Mouse (Mus musculus) heart, postnatal 0 days (tissue): Measurements from ENCODE around the gene Magi3. TPM values are rescaled to one million over a fixed set of nuclear protein-coding genes. Genes with fewer than 3 reads are reported as not detected.
A peak's percentile ranks its signal among the peaks of the same experiment; 100 is the strongest.

Experiments used
- ATAC-seq: fragments of 200-750 bp; cut with Nextera tagmentation; 2 replicates; pipeline ENCODE4 v1.8.0; 2017; ENCODE audit warnings: low read depth, moderate number of reproducible peaks, moderate library complexity; ENCODE audit not compliant: insufficient read depth
- DNase-seq: peaks from one replicate; pipeline ENCODE4 v3.0.0-alpha.2; 2016; ENCODE audit warnings: low spot score
- H3K27ac ChIP-seq: fragments of 300-500 bp; sonication (generic); 2 replicates; pipeline ENCODE4 v1.5.1; 2014; ENCODE audit warnings: low read depth, mild to moderate bottlenecking
- H3K27me3 ChIP-seq: fragments of 300-500 bp; sonication (generic); 2 replicates; pipeline ENCODE4 v1.6.1; 2014; ENCODE audit warnings: low read length, mixed read lengths; ENCODE audit not compliant: control insufficient read depth, insufficient read depth
- H3K36me3 ChIP-seq: fragments of 300-500 bp; sonication (generic); replicated peaks from 2 replicates; pipeline ENCODE4 v1.6.1; 2014; ENCODE audit warnings: low read length, mixed read lengths; ENCODE audit not compliant: control insufficient read depth, insufficient read depth
- H3K4me1 ChIP-seq: fragments of 300-500 bp; sonication (generic); 2 replicates; pipeline ENCODE4 v1.6.1; 2014; ENCODE audit warnings: antibody characterized with exemption; ENCODE audit not compliant: control insufficient read depth, insufficient read depth
- H3K4me2 ChIP-seq: fragments of 300-500 bp; sonication (generic); 2 replicates; pipeline ENCODE4 v1.6.1; 2014; ENCODE audit warnings: low read depth, mild to moderate bottlenecking, low read length, moderate library complexity
- H3K4me3 ChIP-seq: fragments of 300-500 bp; sonication (generic); 2 replicates; pipeline ENCODE4 v1.5.1; 2014; ENCODE audit warnings: low read depth, low read length
- H3K9ac ChIP-seq: fragments of 300-500 bp; sonication (generic); replicated peaks from 2 replicates; pipeline ENCODE4 v1.6.1; 2014; ENCODE audit warnings: low read depth, low read length, mixed read lengths
- H3K9me3 ChIP-seq: fragments of 300-500 bp; sonication (generic); replicated peaks from 2 replicates; pipeline ENCODE4 v1.6.1; 2016; ENCODE audit warnings: low read length; ENCODE audit not compliant: control insufficient read depth
- CTCF ChIP-seq: IDR thresholded peaks from 2 replicates; pipeline ENCODE4 v1.5.1; 2016; ENCODE audit warnings: antibody characterized with exemption, control low read depth, low read depth
- EP300 ChIP-seq: IDR thresholded peaks from 2 replicates; pipeline ENCODE4 v1.6.1; 2016; ENCODE audit warnings: antibody characterized with exemption, low read depth
- WGBS: fragments of 180-500 bp; shearing (Covaris S2); extraction: QIAGEN DNeasy Blood & Tissue Kit; methylation state at CpG from one replicate; pipeline ENCODE4 v1.1.7; 2014; 5-methylcytosine and 5-hydroxymethylcytosine counted together
- polyA plus RNA-seq: library from polyadenylated mRNA; unstranded; fragments of >200 nt; fragmentation: Nextera tagmentation; extraction: Ambion mirVana; gene quantifications from 2 replicates; pipeline ENCODE4 v1.2.1, GENCODE M21; 2015
- total RNA-seq: library from RNA; depleted of rRNA; stranded (reverse); fragments of >200 nt; gene quantifications from 2 replicates; pipeline ENCODE4 v1.2.3, GENCODE M21; 2014; ENCODE audit warnings: low replicate concordance

The Magi3 gene
- total and polyA plus RNA-seq, 2 experiments from 2014 or later: 5.5 to 34.0 TPM

- Histone ChIP-seq H3K27me3 (no peaks in the 10 kb centered on the region), H3K36me3 (no peaks in the 10 kb centered on the region), H3K4me2 (no peak overlapping the region), H3K9ac (no peak overlapping the region), H3K27ac (0 out of 2 replicates have a peak overlapping the region, but pooled peaks have one; percentile 3), H3K4me3 (no peak overlapping the region), H3K4me1 (no peaks in the 10 kb centered on the region), H3K9me3 (no peaks in the 10 kb centered on the region)
- WGBS: 54% methylated on average over 3 of the region's 3 CpGs
- no peak for DNase-seq
- ATAC-seq: no peak
- TF ChIP-seq CTCF: no peak
- no peak for TF ChIP-seq EP300
Measured at GRCm38 (mm10) chr3:104253760-104254159, 33.6 kb upstream of the Magi3 start.

- ATAC-seq (no peak), DNase-seq (no peak)
- no peak overlapping the region for H3K4me3 ChIP-seq
- no peak overlapping the region for H3K4me2 ChIP-seq
- H3K27ac ChIP-seq: no peak overlapping the region
- TF ChIP-seq CTCF: no peak
- no peak for TF ChIP-seq EP300
- no peaks in the 10 kb centered on the region for H3K9me3 ChIP-seq
- no peaks in the 10 kb centered on the region for H3K36me3 ChIP-seq
- 55% methylated on average over 4 of the region's 4 CpGs for WGBS
- no peaks in the 10 kb centered on the region for H3K4me1 ChIP-seq
- H3K27me3 ChIP-seq: no peaks in the 10 kb centered on the region
- H3K9ac ChIP-seq: no peak overlapping the region
Measured at GRCm38 (mm10) chr3:104247850-104248249, 27.7 kb upstream of the Magi3 start.

DNA sequence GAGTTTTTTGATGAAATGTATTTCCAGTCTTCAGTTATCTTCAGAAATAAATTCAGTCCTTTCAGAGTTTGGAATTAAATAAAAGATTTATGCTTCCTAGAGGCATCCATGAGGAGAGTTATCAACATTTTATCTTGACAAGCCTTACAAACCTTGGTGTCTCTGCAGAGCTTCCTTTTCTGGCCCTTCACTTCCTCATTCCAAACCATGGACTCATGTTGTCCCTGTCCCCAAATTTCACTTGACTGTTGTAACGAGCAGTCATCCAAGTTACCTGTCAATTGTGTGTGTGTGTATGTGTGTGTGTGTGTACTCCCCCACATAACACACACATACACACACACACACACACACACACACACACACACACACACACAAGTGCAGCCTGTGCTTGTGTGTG lies 26.9 kb upstream of the Magi3 start:
- Histone ChIP-seq H3K4me2 (no peak overlapping the region), H3K9ac (no peak overlapping the region), H3K36me3 (no peaks in the 10 kb centered on the region), H3K4me3 (no peak overlapping the region), H3K27ac (no peak overlapping the region), H3K9me3 (no peaks in the 10 kb centered on the region), H3K4me1 (no peaks in the 10 kb centered on the region), H3K27me3 (no peaks in the 10 kb centered on the region)
- 56% methylated on average over 1 of the region's 1 CpGs for WGBS
- DNase-seq: no peak
- no peak for TF ChIP-seq CTCF
- TF ChIP-seq EP300: no peak
- ATAC-seq: no peak

GRCm38 (mm10) chr3:104244373-104244772 lies 24.2 kb upstream of the Magi3 start:
- Histone ChIP-seq H3K4me1 (no peaks in the 10 kb centered on the region), H3K36me3 (no peaks in the 10 kb centered on the region), H3K27me3 (no peaks in the 10 kb centered on the region), H3K9me3 (no peaks in the 10 kb centered on the region), H3K4me2 (no peak overlapping the region), H3K27ac (no peak overlapping the region), H3K4me3 (no peak overlapping the region), H3K9ac (no peak overlapping the region)
- 85% methylated on average over 8 of the region's 8 CpGs for WGBS
- no peak for ATAC-seq
- DNase-seq: no peak
- no peak for TF ChIP-seq EP300
- no peak for TF ChIP-seq CTCF

DNA sequence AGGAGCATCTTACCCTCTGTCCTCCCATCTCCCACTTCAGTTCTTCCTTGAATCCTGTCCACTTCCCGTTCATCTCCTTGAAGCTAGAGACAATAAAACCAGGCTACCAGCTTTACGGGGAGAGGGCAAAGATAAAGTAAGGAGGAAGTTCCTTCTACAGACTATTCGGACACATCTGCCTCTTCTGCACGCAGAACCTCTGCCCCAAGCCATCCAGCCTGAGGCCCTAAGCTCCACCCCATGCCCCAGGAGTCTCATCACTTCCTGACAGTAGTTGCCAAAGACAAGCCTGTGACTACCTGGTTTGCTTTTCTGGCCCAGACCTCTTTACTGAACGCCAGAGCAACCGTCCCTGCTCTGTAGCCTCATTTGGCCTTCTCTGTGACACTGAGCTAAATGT lies 23.8 kb upstream of the Magi3 start:
- Histone ChIP-seq H3K27me3 (no peaks in the 10 kb centered on the region), H3K9ac (no peak overlapping the region), H3K36me3 (no peaks in the 10 kb centered on the region), H3K9me3 (no peaks in the 10 kb centered on the region), H3K27ac (no peak overlapping the region), H3K4me2 (no peak overlapping the region), H3K4me3 (no peak overlapping the region), H3K4me1 (no peaks in the 10 kb centered on the region)
- DNase-seq (no peak), ATAC-seq (no peak)
- no peak for TF ChIP-seq CTCF
- no peak for TF ChIP-seq EP300
- WGBS: 85% methylated on average over 6 of the region's 6 CpGs

DNA sequence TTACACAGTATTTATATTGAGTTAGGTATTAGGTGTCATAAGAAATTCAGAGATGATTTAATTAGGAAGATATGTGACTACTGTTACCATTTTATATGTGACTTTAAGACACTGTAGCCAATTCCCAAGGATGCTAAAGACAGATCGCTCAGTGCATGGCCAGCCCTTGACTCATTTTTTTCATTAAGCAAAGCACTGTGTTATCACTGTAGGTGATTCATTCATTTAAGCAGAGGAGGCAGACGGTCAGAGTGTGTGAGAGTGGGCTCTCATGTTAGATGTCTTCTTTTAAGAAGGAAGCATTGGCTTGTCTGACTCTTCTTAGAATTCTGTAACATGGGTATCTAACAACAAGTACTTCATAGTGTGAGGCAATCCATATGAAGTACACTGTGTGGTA lies 19.6 kb upstream of the Magi3 start:
- ATAC-seq (no peak), DNase-seq (no peak)
- Histone ChIP-seq H3K4me1 (no peaks in the 10 kb centered on the region), H3K4me2 (no peak overlapping the region), H3K27me3 (no peaks in the 10 kb centered on the region), H3K4me3 (no peak overlapping the region), H3K27ac (no peak overlapping the region), H3K36me3 (no peaks in the 10 kb centered on the region), H3K9ac (no peak overlapping the region), H3K9me3 (no peaks in the 10 kb centered on the region)
- 77% methylated on average over 2 of the region's 2 CpGs for WGBS
- TF ChIP-seq EP300: no peak
- no peak for TF ChIP-seq CTCF
